Mouse (Mus musculus): ENCODE measurements around the gene Olfr1110.
"Not testable (repeated sequence)": the region's sequence is repeated elsewhere in the genome, so short reads cannot be mapped to it uniquely, and the experiment has no call there.

Gene Olfr1110

DNA sequence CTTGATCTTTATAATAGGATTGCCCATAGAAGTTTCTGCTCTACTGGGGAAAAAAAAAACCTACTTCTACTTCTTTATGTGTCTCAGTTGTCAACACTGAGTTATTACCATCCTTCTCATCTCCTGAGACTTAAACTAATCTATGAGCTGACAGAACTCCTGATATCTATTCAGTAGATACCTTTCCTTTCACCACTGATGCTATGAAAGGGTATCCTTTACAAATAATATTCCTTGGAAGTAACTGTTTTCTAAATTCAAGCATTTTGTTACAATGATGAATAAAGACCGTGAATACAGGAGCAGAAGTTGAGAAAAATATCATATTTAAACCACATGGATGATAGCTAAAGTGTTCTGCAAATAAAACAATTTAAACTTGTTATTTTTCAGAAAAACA, at the start of gene Olfr1110:
Gene Olfr1110, minus strand, starts transcription at position 101 of the 400 bp plus-strand sequence.
- no peak for DNase-seq

DNA sequence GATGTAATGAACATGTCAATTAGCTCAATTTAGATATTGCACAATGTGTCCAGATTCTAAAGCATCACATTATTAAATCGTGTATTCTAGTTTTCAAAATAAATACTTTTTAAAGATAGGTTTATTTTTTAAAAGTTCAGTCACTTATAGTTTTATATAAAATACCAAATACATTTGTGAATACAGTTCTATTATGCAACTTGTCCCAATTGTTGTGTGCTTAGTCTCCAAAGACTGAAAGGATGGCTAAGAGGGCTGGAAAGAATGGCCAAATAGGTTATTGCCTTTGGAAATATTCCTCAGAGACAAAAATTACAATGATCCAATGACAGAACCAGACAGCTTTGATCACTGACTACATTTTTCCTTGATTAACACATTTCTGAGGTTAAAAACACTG, 47.4 kb upstream of the Olfr1110 start, which contains the start of gene Olfr1112:
Gene Olfr1112, plus strand, starts transcription at position 301 of the 400 bp plus-strand sequence.
- DNase-seq = no peak

- DNase-seq = not testable (repeated sequence)
Measured at GRCm38 (mm10) chr2:87167731-87168130, 27.6 kb upstream of the Olfr1110 start.

GRCm38 (mm10) chr2:87152524-87152923, 12.4 kb upstream of the Olfr1110 start, which contains the start of gene Olfr1111:
Olfr1111 (minus strand) TSS chr2:87152624.
- no peak for DNase-seq

DNA sequence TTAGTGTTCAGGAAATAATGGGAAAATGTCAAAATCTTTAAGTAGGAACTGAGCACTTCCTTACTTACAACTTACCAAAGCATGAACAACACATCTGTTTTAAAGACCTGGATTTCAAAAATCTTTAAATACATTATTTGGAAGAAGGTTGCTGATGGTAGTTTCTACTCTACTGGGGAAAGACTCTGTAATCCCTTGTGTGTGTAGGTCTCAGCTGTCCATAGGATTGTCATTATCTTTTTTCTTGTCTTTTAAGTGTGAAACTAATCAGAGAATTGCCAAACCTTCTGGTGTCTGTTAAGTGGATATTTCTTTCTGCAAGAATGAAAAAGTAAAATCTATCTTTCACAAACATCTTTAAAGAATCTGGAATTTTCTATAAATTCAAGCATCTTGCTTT, 25.6 kb downstream of the Olfr1110 start, which contains the start of gene Olfr259:
Gene Olfr259, minus strand, starts transcription at position 101 of the 400 bp plus-strand sequence.
- no peak for DNase-seq

DNA sequence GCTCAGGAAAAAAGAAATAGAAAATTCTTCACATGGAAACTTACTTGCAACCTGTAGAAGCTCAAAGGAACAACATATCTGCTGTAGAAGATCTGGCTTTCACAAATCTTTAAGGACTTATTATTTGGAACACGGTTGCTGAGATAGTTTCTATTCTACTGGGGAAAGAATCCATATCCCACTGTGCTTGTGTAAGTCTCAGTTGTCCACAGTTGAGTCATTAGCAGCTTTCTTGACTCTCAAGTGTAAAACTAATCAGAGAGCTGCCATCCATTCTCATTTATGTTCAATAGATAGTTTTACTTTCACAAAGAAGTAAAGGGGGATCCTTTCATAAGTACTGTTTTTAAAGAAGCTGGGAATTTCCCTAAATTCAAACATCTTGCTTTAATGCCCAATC, 44.2 kb downstream of the Olfr1110 start, which contains the start of gene Olfr1109:
Gene Olfr1109, minus strand, starts transcription at position 101 of the 400 bp plus-strand sequence.
- no peak for DNase-seq

Measured in thymus, postnatal 25 days (tissue).